Mouse (Mus musculus) heart, embryonic 11.5 days (tissue): ENCODE results near the gene Tbrg1. TPM values are rescaled to one million over a fixed set of nuclear protein-coding genes. Genes with fewer than 3 reads are reported as not detected.

Experiments
- ATAC-seq: fragments of 200-750 bp; cut with Nextera tagmentation; replicated peaks from 2 replicates; pipeline ENCODE4 v1.8.0; 2017; ENCODE audit warnings: moderate library complexity; ENCODE audit not compliant: insufficient number of reproducible peaks, low FRiP score, low TSS enrichment
- H3K27ac ChIP-seq: fragments of 300-500 bp; sonication (generic); 2 replicates; pipeline ENCODE4 v1.5.1; 2014; ENCODE audit warnings: mild to moderate bottlenecking, low read depth, low read length
- H3K27me3 ChIP-seq: fragments of 300-500 bp; sonication (generic); 2 replicates; pipeline ENCODE4 v1.6.1; 2014; ENCODE audit warnings: mild to moderate bottlenecking, low read length, mixed read lengths; ENCODE audit not compliant: control insufficient read depth, insufficient read depth
- H3K36me3 ChIP-seq: fragments of 300-500 bp; sonication (generic); 2 replicates; pipeline ENCODE4 v1.6.1; 2014; ENCODE audit warnings: mild to moderate bottlenecking, low read length, moderate library complexity, mixed read lengths; ENCODE audit not compliant: control insufficient read depth, insufficient read depth
- H3K4me1 ChIP-seq: fragments of 300-500 bp; sonication (generic); 2 replicates; pipeline ENCODE4 v1.6.1; 2014; ENCODE audit warnings: low read length; ENCODE audit not compliant: control insufficient read depth, insufficient read depth
- H3K4me2 ChIP-seq: fragments of 300-500 bp; sonication (generic); 2 replicates; pipeline ENCODE4 v1.6.1; 2014; ENCODE audit warnings: mild to moderate bottlenecking, moderate library complexity
- H3K4me3 ChIP-seq: fragments of 300-500 bp; sonication (generic); 2 replicates; pipeline ENCODE4 v1.5.1; 2014; ENCODE audit warnings: low read depth, low read length
- H3K9ac ChIP-seq: fragments of 300-500 bp; sonication (generic); 2 replicates; pipeline ENCODE4 v1.6.1; 2014; ENCODE audit warnings: mild to moderate bottlenecking, low read depth, low read length, moderate library complexity
- H3K9me3 ChIP-seq: fragments of 300-500 bp; sonication (generic); replicated peaks from 2 replicates; pipeline ENCODE4 v1.6.1; 2016; ENCODE audit warnings: low read length; ENCODE audit not compliant: control insufficient read depth
- WGBS: fragments of 180-500 bp; shearing (Covaris S2); extraction: QIAGEN DNeasy Blood & Tissue Kit; methylation state at CpG from one replicate; pipeline ENCODE4 v1.1.7; 2014; ENCODE audit not compliant: insufficient replicate concordance; 5-methylcytosine and 5-hydroxymethylcytosine counted together
- polyA plus RNA-seq: library from polyadenylated mRNA; unstranded; fragments of >200 nt; fragmentation: Nextera tagmentation; extraction: Ambion mirVana; gene quantifications from 2 replicates; pipeline ENCODE4 v1.2.1, GENCODE M21; 2014

The Tbrg1 gene
- polyA plus RNA-seq, 1 experiment from 2014 or later: 182 TPM

- 18% methylated on average over 3 of the region's 3 CpGs for WGBS
- no peaks in the 10 kb centered on the region for H3K36me3 ChIP-seq
- no peak overlapping the region for H3K9ac ChIP-seq
- no peaks in the 10 kb centered on the region for H3K4me1 ChIP-seq
- ATAC-seq: no peak
- H3K27ac ChIP-seq: no peak overlapping the region
- H3K4me2 ChIP-seq: no peak overlapping the region
- no peaks in the 10 kb centered on the region for H3K9me3 ChIP-seq
- H3K27me3 ChIP-seq: no peaks in the 10 kb centered on the region
- H3K4me3 ChIP-seq: no peak overlapping the region
Observed at GRCm38 (mm10) chr9:37626103-37626567, 31.0 kb downstream of the Tbrg1 start.

DNA sequence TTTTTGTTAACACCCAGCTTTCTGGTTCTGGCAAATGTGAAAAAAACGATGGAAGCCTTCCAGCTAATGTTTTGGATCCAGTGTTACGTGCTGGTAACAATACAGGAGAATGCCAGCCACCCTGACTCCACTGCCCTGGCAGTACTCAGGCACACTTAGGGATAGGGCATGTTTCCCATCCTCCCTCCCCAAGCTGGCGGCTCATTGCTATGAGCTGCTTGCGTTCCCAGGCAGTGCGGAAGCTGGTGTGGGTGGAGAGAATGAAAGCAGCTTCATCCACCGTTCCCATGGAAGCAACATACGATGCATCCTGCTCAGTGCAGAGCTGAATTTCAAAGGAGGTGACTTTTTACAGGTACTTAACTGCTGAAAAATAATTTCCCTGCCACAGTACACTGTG lies 31.5 kb downstream of the Tbrg1 start:
- H3K36me3 ChIP-seq: no peaks in the 10 kb centered on the region
- no peak overlapping the region for H3K27ac ChIP-seq
- H3K4me3 ChIP-seq: no peak overlapping the region
- no peak overlapping the region for H3K4me2 ChIP-seq
- no peaks in the 10 kb centered on the region for H3K9me3 ChIP-seq
- no peaks in the 10 kb centered on the region for H3K27me3 ChIP-seq
- WGBS: 26% methylated on average over 7 of the region's 7 CpGs
- no peak overlapping the region for H3K9ac ChIP-seq
- 0 out of 2 replicates have a peak, but pooled peaks have one; percentile 31 for ATAC-seq
- H3K4me1 ChIP-seq: no peaks in the 10 kb centered on the region

- H3K4me1 ChIP-seq: no peaks in the 10 kb centered on the region
- no peaks in the 10 kb centered on the region for H3K27me3 ChIP-seq
- H3K9me3 ChIP-seq: no peaks in the 10 kb centered on the region
- WGBS: 60% methylated on average over 3 of the region's 3 CpGs
- no peak for ATAC-seq
- no peak overlapping the region for H3K4me2 ChIP-seq
- H3K27ac ChIP-seq: no peak overlapping the region
- no peak overlapping the region for H3K4me3 ChIP-seq
- no peak overlapping the region for H3K9ac ChIP-seq
- H3K36me3 ChIP-seq: no peaks in the 10 kb centered on the region
Observed at GRCm38 (mm10) chr9:37625129-37625528, 32.0 kb downstream of the Tbrg1 start.

DNA sequence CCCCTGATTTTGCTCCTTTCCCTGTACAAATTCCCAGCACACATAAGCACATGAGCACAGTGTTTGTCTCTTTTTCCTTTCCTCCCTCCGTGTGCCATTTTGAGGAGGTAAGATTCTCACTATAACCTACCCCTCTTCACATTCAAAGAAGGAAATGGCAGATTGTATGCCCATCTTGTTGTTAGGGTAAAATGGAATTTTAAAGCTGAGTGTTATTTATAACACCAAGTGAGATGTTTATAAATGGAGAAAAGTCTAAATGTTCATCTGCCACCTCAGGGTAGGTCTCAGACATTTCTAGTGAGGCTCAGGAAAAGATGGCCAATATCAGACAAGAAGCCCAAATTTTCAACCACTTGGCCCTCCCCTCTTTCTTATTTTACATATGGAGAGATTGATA lies 32.6 kb downstream of the Tbrg1 start:
- Histone ChIP-seq H3K27ac (no peak overlapping the region), H3K4me1 (no peaks in the 10 kb centered on the region), H3K27me3 (no peaks in the 10 kb centered on the region), H3K36me3 (no peaks in the 10 kb centered on the region), H3K4me2 (no peak overlapping the region), H3K9me3 (no peaks in the 10 kb centered on the region), H3K4me3 (no peak overlapping the region), H3K9ac (no peak overlapping the region)
- WGBS: 90% methylated on average over 1 of the region's 1 CpGs
- ATAC-seq: no peak

- WGBS: 82% methylated on average over 3 of the region's 3 CpGs
- no peak for ATAC-seq
- no peaks in the 10 kb centered on the region for H3K4me1 ChIP-seq
- no peak overlapping the region for H3K4me3 ChIP-seq
- no peak overlapping the region for H3K9ac ChIP-seq
- H3K4me2 ChIP-seq: no peak overlapping the region
- H3K27me3 ChIP-seq: no peaks in the 10 kb centered on the region
- no peak overlapping the region for H3K27ac ChIP-seq
- no peaks in the 10 kb centered on the region for H3K36me3 ChIP-seq
- H3K9me3 ChIP-seq: no peaks in the 10 kb centered on the region
Observed at GRCm38 (mm10) chr9:37623981-37624380, 33.1 kb downstream of the Tbrg1 start.

DNA sequence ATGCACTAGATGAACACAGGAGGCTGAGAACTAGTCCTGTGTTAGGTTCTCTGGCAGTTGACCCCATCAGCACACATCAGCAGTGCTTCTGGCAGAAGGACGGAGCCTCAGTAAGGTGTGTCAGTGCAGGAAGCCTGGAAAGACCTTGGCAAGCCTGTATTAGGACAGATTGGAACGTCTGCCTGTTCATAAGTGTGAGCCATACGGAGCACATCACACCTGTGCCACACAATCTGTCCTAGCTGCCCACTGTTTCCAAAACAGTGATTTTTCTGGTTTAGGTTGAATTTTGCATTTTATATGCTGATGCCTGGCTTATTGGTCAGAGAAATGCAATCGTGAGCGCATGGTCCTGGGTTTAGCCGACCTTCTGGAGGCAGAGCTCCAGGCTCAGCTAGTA lies 35.8 kb downstream of the Tbrg1 start:
- Histone ChIP-seq H3K36me3 (no peaks in the 10 kb centered on the region), H3K27ac (no peak overlapping the region), H3K4me2 (no peak overlapping the region), H3K4me3 (no peak overlapping the region), H3K9me3 (no peaks in the 10 kb centered on the region), H3K9ac (no peak overlapping the region), H3K27me3 (no peaks in the 10 kb centered on the region), H3K4me1 (no peaks in the 10 kb centered on the region)
- 81% methylated on average over 6 of the region's 6 CpGs for WGBS
- no peak for ATAC-seq

- no peak overlapping the region for H3K9ac ChIP-seq
Observed at GRCm38 (mm10) chr9:37616770-37617169, 40.3 kb downstream of the Tbrg1 start.

GRCm38 (mm10) chr9:37615220-37615619 lies 41.9 kb downstream of the Tbrg1 start:
- H3K27me3 ChIP-seq: no peaks in the 10 kb centered on the region
- H3K36me3 ChIP-seq: no peaks in the 10 kb centered on the region
- no peak overlapping the region for H3K4me2 ChIP-seq
- H3K4me3 ChIP-seq: no peak overlapping the region
- WGBS: 72% methylated on average over 5 of the region's 5 CpGs
- no peaks in the 10 kb centered on the region; the same call in 1 of the 2 replicates for H3K4me1 ChIP-seq
- H3K27ac ChIP-seq: no peak overlapping the region
- H3K9me3 ChIP-seq: no peaks in the 10 kb centered on the region
- no peak for ATAC-seq
- H3K9ac ChIP-seq: no peak overlapping the region

More at GRCm38 (mm10) chr9:37616770-37617169, 40.3 kb downstream of the Tbrg1 start:
- Histone ChIP-seq H3K27ac (no peak overlapping the region), H3K36me3 (no peaks in the 10 kb centered on the region), H3K4me3 (no peak overlapping the region), H3K4me2 (no peak overlapping the region), H3K9me3 (no peaks in the 10 kb centered on the region), H3K4me1 (no peaks in the 10 kb centered on the region; the same call in 1 of the 2 replicates), H3K27me3 (no peaks in the 10 kb centered on the region)
- WGBS: 39% methylated on average over 2 of the region's 2 CpGs
- no peak for ATAC-seq

DNA sequence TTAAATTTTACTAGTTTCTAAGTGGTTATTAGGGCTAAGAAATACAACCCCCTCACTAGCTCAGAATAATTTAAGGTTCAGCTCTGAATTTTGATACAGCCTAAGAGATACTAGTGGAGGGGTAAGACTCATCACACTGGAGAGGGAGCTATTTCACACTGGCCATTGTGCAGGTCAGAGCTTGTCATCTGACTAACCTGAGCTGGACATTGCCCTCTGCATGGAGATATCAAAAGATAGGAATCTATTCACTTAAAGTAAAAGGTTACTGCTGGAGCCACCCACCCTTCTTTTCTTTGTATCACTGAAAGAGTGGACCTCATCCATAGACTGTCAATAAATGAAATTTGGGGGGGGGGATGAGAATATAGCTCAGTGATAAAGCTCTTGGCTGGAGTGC lies 42.8 kb downstream of the Tbrg1 start:
- H3K27ac ChIP-seq: no peak overlapping the region
- H3K4me2 ChIP-seq: peak overlapping the region; percentile 82
- no peaks in the 10 kb centered on the region for H3K9me3 ChIP-seq
- no peaks in the 10 kb centered on the region; the same call in 1 of the 2 replicates for H3K4me1 ChIP-seq
- no peaks in the 10 kb centered on the region for H3K27me3 ChIP-seq
- no peak overlapping the region; the same call in 1 of the 2 replicates for H3K9ac ChIP-seq
- H3K4me3 ChIP-seq: no peak overlapping the region
- ATAC-seq: no peak
- H3K36me3 ChIP-seq: no peaks in the 10 kb centered on the region
